Mouse (Mus musculus) layer of hippocampus, adult 9-10 months (tissue): ENCODE measurements around the gene Clic1.

Experiments
- DNase-seq: peaks from one replicate; pipeline ENCODE4 v3.0.0; 2022; ENCODE audit warnings: low spot score

Clic1 gene

DNA sequence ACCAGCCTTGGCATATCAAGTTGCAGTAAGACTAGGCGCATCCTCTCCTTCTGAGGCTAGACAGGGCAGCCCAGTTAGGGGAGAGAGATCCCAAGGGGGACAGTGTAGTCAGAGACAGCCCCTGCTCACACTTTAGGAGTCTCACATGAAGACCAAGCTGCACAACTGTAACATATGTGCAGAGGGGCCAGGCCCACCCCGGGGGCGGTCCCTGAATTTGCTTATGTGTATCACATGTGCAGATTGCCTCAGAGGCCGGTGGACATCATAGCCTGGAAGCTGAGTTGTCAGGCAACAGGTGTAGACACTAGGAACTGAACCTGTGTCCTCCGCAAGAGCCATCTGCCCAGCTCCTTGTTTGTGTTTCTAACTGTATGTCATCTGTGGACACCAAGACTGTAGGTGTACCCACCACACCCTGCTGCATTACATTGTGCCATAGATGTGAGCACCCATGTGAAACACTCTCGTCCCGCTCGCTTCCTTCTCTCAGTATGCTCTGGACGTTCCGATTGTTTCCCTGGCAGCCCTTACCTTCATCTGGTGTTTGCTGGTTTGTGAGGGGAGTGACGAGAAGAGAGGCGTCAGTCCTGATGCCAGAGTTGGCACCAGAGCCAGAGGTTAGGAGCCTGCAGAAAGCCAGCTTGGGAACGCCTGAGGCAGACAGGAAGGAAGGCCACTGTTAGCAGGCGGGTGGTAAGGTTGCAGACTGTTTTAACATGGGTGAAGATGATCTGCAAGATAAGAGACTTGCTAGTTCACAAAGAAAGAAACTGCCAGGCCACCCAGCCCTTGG is 42.8 kb downstream of the Clic1 start:
- DNase-seq = no peak

DNA sequence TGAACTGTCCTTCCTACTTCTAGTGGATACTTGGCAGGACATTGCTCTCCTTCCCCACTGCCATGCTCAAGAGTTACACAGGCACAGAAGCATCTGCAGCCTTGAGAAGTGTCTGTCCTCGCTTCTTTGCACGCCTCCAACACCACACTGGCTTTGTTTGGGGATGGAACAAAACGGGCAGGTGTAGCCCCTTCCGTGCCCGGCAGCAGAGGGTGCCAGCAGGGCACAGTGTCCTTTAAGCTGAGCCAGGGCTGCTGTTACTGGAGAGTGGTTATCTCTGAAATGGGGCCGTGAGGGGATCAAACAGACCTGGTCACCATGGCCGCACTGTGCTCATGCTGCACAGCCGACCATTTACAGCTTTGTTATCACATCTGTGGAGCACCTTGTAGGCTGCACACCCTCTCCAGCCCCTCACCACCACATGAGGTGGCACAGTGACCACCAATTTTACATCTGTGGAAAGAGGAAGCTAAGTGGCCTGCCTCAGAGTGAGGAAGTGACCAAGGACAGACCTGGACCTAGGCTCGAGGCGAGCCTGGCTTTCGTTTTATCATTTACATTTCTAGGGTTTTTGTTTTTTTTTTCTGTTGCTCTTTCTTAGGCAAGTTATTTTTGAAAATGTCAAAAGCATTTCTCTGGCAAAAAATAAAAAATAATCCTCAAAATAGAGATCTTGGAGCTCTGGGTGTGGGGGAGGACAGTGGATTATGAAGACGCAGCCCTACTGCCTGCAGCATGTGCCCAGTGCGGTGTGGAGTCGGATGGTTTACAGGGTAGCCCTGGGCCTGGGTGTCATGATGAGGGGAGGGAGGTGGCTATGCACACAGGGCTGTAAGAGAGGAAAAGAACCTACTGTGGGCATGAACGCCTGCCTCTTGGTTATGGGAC is 45.0 kb downstream of the Clic1 start:
- DNase-seq = no peak

DNA sequence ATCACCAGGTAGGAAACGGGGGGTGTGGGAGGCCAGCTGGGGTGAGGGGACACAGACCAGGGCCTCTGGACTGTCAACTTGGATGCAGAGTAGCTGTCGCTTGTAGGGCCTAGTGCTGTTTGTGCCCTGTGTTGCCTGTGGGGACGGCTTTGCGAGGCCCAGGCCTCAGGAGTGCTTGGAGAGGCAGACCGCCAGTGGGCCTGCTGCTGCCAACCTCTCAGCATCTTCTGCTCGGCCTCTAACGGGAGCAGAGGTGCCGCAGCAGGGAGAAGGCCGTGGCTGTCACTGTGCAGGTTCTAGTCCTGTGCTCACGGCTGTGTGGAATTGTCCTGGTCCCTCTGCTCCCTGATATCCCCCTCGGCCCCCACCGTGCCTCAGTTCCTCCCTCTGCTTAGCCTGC is 46.8 kb downstream of the Clic1 start:
- DNase-seq = no peak

DNA sequence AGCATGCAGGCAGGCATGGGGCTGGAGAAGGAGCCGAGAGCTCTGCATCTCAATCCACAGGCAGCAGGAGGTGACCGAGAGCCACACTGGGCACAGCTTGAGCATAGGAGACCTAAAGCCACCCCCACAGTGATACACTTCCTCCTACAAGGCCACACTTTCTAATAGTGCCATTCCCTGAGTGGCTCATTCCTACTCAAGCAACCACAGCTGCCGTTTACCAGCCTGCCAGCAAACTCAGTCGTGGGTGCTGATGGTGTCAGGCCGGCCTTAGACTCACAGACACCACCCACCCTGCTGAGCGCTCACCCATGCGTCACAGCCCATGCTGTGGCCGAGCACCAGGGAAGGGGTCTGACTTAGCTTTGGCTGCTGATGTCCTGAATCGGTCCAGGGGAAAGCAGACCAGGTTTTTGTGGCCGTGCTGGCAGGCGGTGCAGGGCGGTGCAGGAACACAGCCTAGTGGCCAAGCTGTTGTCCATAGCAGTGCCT is 47.4 kb downstream of the Clic1 start:
- DNase-seq = no peak

DNA sequence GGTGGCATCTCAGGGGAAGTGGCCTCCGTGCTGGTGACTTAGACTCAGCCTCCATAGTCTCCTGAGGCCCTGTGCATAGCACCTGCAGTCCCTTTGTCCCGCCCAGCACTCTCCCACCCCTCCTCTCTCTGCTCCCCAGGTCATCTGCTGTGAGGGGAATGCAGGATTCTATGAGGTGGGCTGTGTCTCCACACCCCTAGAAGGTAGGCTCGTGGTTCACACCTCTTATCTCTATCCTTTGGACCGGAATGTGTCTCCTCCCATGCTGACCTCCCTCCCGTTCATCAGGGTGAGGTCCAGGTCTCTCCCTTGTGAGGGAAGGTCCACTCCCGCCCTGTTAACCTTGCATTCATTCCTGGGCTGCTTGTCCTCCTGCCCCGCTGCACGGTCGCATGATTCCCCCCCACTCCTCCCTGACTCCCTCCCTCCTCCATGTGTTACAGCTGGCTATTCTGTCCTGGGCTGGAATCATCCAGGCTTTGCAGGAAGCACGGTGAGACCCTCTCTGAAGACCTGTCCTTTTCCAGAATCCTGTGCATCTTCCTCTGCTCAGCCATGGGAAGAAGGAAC is 50.5 kb downstream of the Clic1 start:
- no peak for DNase-seq

DNA sequence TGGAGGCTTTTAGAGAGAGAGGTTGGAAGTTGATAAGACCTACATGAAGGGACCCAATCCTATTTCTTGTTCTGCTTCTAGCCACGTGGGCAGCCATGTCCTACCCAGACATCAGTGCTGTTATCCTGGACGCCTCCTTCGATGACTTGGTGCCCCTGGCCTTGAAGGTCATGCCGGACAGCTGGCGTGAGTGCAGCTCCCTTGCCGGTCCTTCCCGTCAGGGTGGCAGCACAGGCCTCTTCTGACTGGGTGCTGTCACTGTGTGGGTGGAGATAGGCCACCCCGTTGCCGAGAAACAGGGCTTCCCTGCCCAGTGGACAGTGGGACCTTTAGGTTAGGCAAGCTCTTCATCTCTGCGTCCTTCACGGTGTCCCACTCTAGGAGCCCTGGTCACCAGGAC is 51.4 kb downstream of the Clic1 start:
- no peak for DNase-seq

DNA sequence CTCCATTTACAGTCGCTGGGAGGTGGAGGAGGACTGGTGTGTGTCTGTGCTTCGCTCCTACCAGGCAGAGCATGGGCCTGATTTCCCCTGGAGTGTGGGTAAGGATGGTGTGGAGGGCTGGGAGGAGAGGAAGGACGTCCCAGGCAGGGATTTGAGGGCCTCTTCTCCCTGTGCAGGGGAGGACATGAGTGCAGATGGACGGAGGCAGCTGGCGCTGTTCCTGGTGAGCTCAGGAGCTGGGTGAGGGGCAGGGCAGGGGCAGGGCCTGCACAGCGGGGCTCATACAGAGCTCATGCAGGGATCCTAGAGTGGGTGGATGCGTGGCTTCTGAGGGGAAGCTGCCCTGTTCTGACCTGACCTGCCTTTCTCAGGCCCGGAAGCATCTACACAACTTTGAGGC is 52.5 kb downstream of the Clic1 start:
- no peak for DNase-seq

DNA sequence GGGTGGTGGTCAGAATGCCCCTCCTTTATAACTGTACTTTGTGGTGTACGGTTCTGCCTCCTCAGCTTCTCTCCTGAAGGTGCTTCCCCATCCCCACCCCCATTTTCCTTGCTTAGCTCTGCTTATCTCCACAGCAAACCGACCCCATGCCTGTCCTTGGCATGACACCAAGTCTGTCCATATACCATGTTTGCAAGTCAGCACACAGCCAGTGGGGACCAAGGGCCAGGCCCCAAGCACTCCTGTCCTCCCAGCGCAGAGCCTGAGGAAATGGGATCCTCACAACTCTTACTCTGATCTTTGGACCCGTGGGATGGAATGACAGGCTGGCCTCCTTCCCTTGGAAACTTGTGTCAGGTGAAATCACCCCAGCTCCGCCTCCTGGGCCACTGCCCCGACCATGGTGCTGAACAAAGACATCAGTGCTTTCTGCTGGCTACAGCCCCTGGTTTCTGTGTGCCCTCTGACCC is 53.5 kb downstream of the Clic1 start:
- DNase-seq = no peak

DNA sequence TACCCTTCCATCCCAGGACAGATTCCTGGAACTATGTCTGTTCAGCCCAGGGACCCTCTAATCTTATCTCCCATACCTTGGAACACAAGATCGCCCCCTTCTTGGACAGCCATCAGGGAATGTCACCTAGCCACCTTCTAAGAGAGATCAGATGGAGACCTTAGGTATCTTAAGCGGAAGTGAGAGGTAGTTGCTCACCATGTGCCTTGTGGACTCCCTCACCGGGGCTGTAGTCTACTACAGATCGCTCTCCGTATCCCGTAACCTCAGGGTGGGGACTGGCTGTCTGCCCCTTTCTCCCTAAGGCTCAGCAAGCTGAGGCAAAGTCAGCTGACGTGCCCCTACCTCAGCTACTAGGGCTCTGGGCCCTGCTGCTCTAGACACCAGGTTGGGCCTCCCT is 54.3 kb downstream of the Clic1 start:
- no peak for DNase-seq

DNA sequence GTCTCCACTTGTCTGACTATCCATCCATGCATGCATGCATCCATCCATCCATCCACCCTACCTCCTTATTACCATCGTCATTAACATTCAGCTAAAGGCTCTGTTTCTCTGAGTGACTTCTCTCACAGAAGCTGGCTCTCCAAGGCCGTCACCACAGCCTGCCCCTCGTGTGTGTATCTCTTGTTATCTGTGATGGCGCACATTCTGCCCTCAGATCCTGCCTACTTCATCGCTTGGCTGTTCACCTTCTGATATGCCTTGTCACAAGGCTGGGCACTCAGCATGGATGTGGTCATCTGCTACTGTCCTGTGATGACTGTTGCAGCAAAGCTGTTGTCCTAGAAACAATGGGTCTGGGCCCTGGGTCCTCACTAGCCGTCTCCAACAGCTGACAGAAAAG is 55.0 kb downstream of the Clic1 start:
- no peak for DNase-seq

DNA sequence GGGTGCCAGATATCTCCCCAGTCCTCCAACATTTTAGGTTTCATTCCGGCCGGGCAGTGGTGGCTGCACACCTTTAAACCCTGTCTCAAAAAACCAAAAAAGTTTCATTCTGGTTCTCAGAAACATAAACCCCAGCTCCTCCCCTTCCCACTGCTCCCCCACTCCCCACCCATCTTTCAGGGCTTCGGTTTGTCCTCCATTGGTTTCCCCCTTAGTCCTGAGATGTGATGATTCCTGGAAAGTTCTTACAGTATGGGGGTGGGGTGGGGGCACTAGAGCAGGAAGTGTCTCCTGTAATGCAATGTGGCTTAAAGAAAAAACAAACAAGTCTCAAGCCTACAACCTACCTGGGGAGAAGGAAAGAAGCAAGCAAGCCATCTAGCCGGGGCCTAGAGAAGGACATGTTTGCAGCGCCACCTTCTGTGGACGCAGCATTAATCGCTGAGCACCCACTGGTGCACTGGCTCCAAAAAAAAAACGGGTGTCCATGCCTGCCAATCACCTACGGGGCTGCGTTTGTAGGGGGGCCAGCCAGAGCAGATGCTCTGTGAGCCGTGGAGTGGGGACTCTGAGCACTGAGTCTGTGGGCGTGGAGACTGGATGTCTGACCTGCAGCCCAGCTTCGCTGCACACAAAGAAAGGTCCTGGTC is 56.1 kb downstream of the Clic1 start:
- DNase-seq = no peak

DNA sequence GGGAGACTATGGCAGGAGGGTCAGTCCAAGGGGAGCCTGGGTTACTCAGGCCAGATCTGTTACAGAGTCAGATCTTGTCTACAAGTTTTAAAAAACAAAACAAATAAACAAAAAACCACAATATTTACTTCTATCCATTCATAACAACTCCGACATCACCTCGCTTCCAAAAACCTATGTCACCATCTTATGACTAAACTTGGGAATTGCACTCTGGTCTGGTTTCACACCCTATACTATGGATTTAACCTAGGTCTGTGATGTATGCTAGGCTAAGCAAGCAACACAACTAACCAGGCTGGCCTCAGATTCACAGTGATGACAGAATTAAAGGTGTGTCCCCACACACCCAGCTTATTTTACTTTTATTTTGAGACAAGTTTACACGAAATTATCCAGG is 56.8 kb downstream of the Clic1 start:
- DNase-seq = no peak

DNA sequence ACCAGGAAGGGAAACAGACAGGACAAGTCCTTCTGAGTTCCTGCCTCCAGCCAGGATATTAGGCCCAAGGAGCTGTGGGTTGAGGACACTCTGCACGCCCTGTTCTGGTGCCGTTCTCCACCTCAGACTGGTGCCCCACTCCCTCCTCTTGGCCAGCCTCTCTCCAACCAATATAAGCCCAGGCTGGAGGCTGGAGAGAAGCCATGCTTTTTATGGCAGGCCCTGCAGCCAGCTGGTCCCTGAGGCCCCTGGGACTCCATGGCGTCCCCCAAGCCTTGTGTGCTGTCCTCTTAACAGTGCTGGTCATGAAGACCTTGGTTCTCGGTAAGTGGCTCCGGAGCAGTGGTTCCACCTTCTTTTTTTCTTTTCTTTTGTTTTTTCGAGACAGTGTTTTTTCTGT is 58.3 kb downstream of the Clic1 start, which contains the start of gene Ly6g5c:
Ly6g5c (plus strand) TSS at position 183 of the 400 bp plus-strand sequence.
- DNase-seq = no peak
